ENCODE assay signal across 8 mouse cellular contexts in genomic region chr17:83637393-83637792, GRCm38 (mm10). TPM values are rescaled to one million over a fixed set of nuclear protein-coding genes. Genes with fewer than 3 reads are reported as not detected.
DNase-seq lines count a peak whose midpoint lies in the region; ATAC-seq and TF ChIP-seq lines count a peak whose summit lies in the region.

No protein-coding gene starts in this region.

- no peak overlapping the region for H3K4me2 ChIP-seq in hindbrain, embryonic 14.5 days (replicated peaks)
- no peak overlapping the region for H3K4me2 ChIP-seq in forebrain, embryonic 16.5 days (ENCODE audit: low read length)

- H3K9me3 ChIP-seq in hindbrain, embryonic 14.5 days (ENCODE audit: control insufficient read depth, low read length), result 0 out of 2 replicates have a peak, but pooled peaks cover 4% of the 10 kb centered on the region
- H3K9me3 ChIP-seq in forebrain, embryonic 16.5 days (ENCODE audit: control insufficient read depth, low read length), result no peaks in the 10 kb centered on the region

- no peak overlapping the region for H3K27ac ChIP-seq in spleen, adult 2 months (ENCODE audit: insufficient read depth, low read length)
- no peak overlapping the region for H3K27ac ChIP-seq in hindbrain, embryonic 14.5 days
- no peak overlapping the region for H3K27ac ChIP-seq in forebrain, embryonic 16.5 days (ENCODE audit: low read length)

- no peak overlapping the region for H3K9ac ChIP-seq in hindbrain, embryonic 14.5 days
- no peak overlapping the region for H3K9ac ChIP-seq in forebrain, embryonic 16.5 days (replicated peaks; ENCODE audit: low read depth, low read length)

- H3K36me3 ChIP-seq in spleen, adult 2 months (ENCODE audit: control insufficient read depth, insufficient read depth, low read length), result no peaks in the 10 kb centered on the region
- H3K36me3 ChIP-seq in hindbrain, embryonic 14.5 days (replicated peaks; ENCODE audit: control insufficient read depth, insufficient read depth), result no peaks in the 10 kb centered on the region
- no peaks in the 10 kb centered on the region for H3K36me3 ChIP-seq in forebrain, embryonic 16.5 days (ENCODE audit: control insufficient read depth, insufficient read depth)

- TF ChIP-seq CTCF in spleen, adult 2 months (IDR thresholded peaks at IDR 0.05; ENCODE audit: extremely low read depth, insufficient read depth, insufficient read length, insufficient replicate concordance), result peak; percentile 28; the same call in 1 of the 2 replicates

- no peak for ATAC-seq in hindbrain, embryonic 14.5 days (ENCODE audit: low FRiP score)
- ATAC-seq in forebrain, embryonic 16.5 days, result no peak

- WGBS in spleen, adult 2 months, result 68% methylated on average over 2 of the region's 2 CpGs
- 86% methylated on average over 2 of the region's 2 CpGs for WGBS in hindbrain, embryonic 14.5 days
- WGBS in forebrain, embryonic 16.5 days, result 83% methylated on average over 2 of the region's 2 CpGs

- H3K27me3 ChIP-seq in spleen, adult 2 months (ENCODE audit: control insufficient read depth, insufficient read depth, low read length), result 0 out of 2 replicates have a peak, but pooled peaks cover 1% of the 10 kb centered on the region
- H3K27me3 ChIP-seq in hindbrain, embryonic 14.5 days (ENCODE audit: control insufficient read depth, insufficient read depth, low read length), result peaks cover 11% of the 10 kb centered on the region; the same call in 1 of the 2 replicates
- peaks cover 6% of the 10 kb centered on the region for H3K27me3 ChIP-seq in forebrain, embryonic 16.5 days (replicated peaks; ENCODE audit: control insufficient read depth, insufficient read depth, low read length)

- peak; percentile 29 for DNase-seq in gastrocnemius, postnatal 10 days
- no peak for DNase-seq in gastrocnemius, postnatal 25 days
- peak; percentile 25 for DNase-seq in right cerebral cortex, postnatal 4 days
- no peak for DNase-seq in right cerebral cortex, adult 2 months (ENCODE audit: low spot score in 2 of 2)
- DNase-seq in heart, postnatal 4 days, result peak; percentile 51
- peak in 1 of 2 experiments; percentile 48 for DNase-seq in spleen, adult 2 months (ENCODE audit: low read depth in 1 of 2, low spot score in 2 of 2)
- no peak for DNase-seq in hindbrain, embryonic 14.5 days (ENCODE audit: low spot score)

- no peak overlapping the region for H3K4me3 ChIP-seq in spleen, adult 2 months (ENCODE audit: extremely low read depth, insufficient read depth, insufficient read length)
- no peak overlapping the region for H3K4me3 ChIP-seq in hindbrain, embryonic 14.5 days (replicated peaks; ENCODE audit: low read length)
- H3K4me3 ChIP-seq in forebrain, embryonic 16.5 days (replicated peaks; ENCODE audit: low read length), result no peak overlapping the region

- TF ChIP-seq POLR2A in spleen, adult 2 months (IDR thresholded peaks at IDR 0.05; ENCODE audit: low read depth, low read length), result no peak

- peaks cover 2% of the 10 kb centered on the region for H3K4me1 ChIP-seq in spleen, adult 2 months (ENCODE audit: control insufficient read depth, insufficient read depth, insufficient read length)
- H3K4me1 ChIP-seq in hindbrain, embryonic 14.5 days (replicated peaks; ENCODE audit: control insufficient read depth, insufficient read depth, low read length), result 0 out of 2 replicates have a peak, but pooled peaks cover 3% of the 10 kb centered on the region
- H3K4me1 ChIP-seq in forebrain, embryonic 16.5 days (replicated peaks; ENCODE audit: control insufficient read depth, insufficient read depth, low read length), result peaks cover 4% of the 10 kb centered on the region; the same call in 1 of the 2 replicates

RNA-seq across cellular contexts. Expression of gene Kcng3, which starts 5.7 kb away (rescaled TPM):
- under 1 TPM in 1 of 2 experiments, not detected in 1; 0.16 TPM for total RNA-seq in gastrocnemius, postnatal 10 days (2021)
- not detected for total RNA-seq in gastrocnemius, postnatal 25 days (2021)
- total RNA-seq in heart, postnatal 4 days (2021), result not detected
- 0.51 and 0.79 TPM in 2 replicates for polyA plus RNA-seq in spleen, adult 2 months (2012; rRNA removed)
- 0.07 and 0.12 TPM in 2 replicates for polyA plus RNA-seq in hindbrain, embryonic 14.5 days (2014; fragmentation: Nextera tagmentation; extraction: Ambion mirVana)
- 0.07 and 0.14 TPM in 2 replicates for polyA plus RNA-seq in forebrain, embryonic 16.5 days (2015; fragmentation: Nextera tagmentation; extraction: Ambion mirVana)

Comparison
In these comparisons a context has a peak if more than half of its experiments do, and no peak if none do; other contexts are left out.
1. DNase-seq: peak in gastrocnemius, postnatal 10 days (single experiment), right cerebral cortex, postnatal 4 days (single experiment) and heart, postnatal 4 days (single experiment); none in gastrocnemius, postnatal 25 days (single experiment), right cerebral cortex, adult 2 months (0 of 2) and hindbrain, embryonic 14.5 days (single experiment).